Mouse (Mus musculus) bone marrow, adult 2 months (tissue): Measurements from ENCODE around the gene Stard13.

Experiments
- CTCF ChIP-seq: fragments of 200-500 bp; IDR thresholded peaks from 2 replicates; pipeline ENCODE4 v1.5.1; 2011; ENCODE audit warnings: low read length, control low read depth; ENCODE audit not compliant: control insufficient read depth, insufficient read depth
- POLR2A ChIP-seq: fragments of 200-500 bp; IDR thresholded peaks from 2 replicates; pipeline ENCODE4 v1.6.1; 2011; ENCODE audit warnings: low read depth, mild to moderate bottlenecking, control low read depth, low read length, borderline replicate concordance; ENCODE audit not compliant: control insufficient read depth

DNA sequence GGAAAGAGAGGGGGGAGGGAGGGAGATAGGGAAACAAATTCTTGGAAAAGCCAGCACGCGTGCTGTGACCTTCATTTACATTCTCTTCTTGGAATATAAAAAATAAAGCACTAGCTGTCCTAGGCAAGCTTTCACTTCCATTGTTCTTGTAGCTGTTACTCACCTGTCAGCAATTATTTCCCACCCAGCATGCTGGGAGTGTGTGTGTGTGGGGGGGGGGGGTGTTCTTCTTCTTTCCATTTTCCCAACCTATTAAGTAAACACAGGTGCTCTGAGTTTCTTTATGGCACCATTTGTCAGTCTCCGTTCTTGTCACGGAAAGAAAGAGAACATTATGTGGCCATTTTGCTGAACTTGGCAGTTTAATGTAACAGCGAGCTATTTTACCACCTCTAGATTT lies 214.7 kb downstream of the Stard13 start:
- TF ChIP-seq CTCF (no peak), POLR2A (no peak)
